Mouse (Mus musculus) forelimb bud, embryonic 11.5 days (tissue): ENCODE results near the gene Hmgcs2.
A peak's percentile ranks its signal among the peaks of the same experiment; 100 is the strongest.

Experiments used
- DNase-seq: peaks from one replicate; pipeline ENCODE4 v3.0.0-alpha.2; 2012; ENCODE audit warnings: low read depth, low spot score

The Hmgcs2 gene

DNA sequence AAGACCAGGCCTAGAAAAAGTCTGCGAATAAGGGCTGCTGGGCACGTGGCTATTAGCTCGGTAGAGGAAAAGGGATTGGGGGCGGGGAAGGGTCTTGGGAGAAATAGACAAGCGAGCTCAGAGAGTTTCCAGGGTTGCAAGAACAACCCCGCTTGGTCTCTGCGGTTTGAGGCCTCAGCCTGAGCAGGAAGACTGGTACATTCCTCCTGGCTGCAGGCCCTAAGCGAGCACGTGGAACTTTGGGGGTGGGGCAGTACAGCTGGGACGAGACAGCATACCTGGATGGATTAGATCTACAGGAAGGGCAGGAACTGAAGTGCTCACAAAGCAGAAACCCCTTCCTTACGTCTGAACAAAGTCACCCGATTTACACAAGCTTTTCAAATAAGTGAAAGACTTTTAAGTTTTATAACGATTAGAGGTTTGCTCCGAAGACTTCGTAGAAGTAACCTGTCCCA lies 58.4 kb downstream of the Hmgcs2 start:
- DNase-seq: peak; percentile 64

DNA sequence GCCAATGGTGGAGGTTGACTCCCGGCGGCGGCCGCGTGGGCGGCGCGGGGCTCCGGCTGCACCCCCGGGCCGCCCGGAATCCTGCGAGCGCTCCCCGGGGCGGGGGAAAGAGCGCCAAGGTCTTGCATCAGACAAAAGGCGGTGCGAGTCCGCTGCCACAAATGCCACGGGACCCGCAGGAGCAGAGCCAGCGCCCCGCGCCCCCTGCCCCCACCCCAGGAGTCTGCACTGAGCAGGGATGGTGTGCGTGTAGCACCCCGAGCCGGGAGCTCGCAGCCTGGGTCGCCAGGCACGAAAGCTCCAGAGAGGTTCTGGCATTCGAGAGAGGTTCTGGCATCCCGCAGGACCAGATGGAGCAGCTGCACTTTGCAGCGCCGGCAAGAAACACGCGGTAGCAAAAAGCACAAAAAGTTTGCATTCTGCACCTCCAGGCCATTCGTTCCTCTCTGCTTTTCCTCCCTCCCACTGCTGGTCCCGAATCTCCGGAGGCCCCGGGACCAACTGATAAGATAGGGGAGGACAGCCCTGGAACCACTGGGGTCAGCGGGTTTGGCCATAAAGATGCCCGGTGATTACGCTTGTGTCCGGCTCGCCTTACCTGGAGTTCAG lies 59.0 kb downstream of the Hmgcs2 start:
- peak; percentile 33 for DNase-seq

DNA sequence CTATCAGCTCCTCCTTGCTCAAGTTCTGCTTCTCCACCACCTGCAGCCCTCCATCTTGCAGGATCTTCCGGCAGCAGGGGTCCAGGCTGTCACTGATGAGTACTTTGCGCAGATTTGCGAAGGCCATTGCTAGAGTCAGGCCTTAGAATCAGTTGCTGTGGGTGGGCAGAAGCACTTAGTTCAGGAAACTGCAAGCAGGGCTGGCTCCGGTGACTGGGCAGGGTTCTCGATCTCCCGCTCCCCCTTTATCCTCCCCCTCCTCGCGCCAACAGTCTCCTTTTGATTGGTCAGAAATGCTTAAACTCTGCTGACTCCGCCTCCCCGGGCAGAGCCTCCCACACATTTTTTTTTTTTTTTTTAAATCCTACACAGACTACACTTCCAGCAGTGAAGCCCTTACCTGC lies 59.5 kb downstream of the Hmgcs2 start, which contains the start of gene Phgdh:
Gene Phgdh (minus strand): TSS at position 285 of the 404 bp plus-strand sequence.
- peak; percentile 89 for DNase-seq

DNA sequence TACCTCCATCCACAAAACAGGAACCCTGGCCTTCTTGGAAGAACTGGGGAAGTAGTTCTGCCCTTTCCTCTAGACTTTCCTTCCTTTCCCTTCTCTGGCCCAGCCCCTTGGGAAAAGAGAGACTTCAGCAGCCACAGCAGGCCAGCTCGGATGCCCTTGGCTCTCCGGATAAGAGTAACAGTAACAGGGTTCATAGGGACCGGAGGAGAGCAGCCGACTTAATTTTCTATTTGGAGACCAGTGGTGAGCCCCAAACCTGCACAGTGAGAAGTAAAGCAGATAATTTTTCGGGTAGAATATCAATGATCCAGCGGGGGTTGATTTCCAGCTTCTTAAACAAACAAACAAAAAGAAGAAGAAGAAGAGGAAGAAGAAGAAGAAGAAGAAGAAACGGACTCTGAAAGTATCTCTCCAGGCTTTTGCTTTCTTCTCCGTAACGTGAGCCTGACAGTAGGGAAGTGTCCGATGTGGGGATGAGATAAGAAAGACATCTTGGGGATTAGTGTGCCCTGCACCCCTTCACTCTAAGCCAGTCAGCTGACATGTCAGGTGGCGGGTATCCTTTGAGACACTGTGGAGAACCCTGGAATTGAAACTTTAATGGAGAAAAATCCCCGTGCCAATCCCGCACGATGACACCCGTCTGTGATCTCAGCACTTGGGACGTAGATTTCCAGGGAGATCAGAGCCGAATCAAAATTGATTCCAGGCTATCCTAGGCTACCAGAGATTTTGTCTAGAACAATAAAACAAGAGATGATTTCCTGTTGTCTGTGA lies 60.8 kb downstream of the Hmgcs2 start:
- no peak for DNase-seq

DNA sequence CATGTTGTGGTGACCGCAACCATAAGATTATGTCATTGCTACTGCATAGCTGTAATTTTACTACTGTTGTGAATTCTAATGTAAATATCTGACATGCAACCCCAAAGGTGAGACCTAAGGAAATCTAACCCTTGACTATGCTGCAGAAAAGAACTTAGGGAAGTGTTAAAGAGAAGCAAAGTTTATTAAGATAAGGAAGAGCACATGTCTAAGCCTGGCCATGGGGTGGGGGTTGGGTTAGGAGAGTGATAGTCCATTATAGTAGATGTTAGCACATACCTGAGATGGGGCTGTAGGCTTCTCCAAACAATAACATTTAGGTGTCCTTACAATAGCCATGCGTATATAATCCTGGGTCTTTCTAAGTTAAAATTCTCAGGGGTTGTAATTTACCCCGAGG lies 63.0 kb downstream of the Hmgcs2 start:
- no peak for DNase-seq

DNA sequence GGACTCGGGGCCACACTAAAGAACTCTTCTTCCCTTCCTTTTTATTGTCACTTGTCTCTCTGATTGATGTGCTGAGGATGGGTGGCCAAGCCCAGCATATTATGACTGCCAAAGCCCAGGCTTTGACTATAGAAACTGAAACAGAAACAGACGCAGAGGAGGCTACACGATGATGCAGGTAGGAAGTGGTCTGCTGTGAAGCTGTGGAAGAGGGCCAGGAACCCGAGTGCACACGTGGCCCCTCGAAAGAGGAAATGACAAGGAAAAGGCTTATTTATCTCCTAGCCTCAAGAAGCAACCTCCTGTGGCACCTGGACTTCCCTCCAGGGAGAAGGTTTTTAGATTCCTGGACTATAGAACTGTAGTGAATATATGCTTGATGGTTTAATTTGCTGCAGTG lies 67.9 kb downstream of the Hmgcs2 start:
- no peak for DNase-seq

DNA sequence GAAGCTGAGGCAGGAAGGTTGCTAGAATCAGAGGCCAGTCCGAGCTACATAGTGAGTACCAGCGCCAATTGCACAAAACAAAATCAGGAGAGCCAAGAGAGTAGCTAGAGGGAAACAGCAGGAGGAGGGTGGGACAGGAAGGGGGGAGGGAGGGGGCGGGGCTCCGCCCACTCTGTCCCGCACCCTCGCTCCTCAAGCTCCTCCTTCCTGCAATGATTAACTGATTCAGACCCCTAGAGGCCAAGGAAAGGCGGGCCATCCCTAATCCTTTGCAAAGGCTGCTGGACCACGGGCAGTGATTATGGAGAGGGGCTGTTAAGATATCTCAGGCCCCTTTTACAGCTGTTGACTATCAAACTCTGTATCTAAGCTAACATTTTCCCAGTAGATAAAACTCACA lies 68.5 kb downstream of the Hmgcs2 start:
- DNase-seq: no peak

DNA sequence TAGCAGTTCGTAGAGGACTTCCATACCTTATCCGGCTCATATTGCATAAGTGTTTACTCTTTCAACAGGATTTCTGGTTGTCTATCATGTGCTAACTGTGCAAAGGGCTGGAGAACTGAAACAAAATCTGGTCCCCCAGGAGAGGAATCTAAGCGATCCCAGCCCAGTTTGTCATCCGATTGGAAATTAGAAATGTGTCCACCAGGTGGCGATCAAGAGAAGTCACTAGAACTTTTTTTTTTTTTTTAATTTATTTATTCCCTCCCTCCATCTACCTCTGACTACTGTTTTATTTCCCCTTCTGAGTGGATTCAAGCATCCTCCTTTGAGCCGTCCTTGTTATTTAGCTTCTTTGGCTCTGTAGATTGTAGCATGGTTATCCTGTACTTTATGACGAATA lies 73.7 kb downstream of the Hmgcs2 start:
- DNase-seq: peak; percentile 72

DNA sequence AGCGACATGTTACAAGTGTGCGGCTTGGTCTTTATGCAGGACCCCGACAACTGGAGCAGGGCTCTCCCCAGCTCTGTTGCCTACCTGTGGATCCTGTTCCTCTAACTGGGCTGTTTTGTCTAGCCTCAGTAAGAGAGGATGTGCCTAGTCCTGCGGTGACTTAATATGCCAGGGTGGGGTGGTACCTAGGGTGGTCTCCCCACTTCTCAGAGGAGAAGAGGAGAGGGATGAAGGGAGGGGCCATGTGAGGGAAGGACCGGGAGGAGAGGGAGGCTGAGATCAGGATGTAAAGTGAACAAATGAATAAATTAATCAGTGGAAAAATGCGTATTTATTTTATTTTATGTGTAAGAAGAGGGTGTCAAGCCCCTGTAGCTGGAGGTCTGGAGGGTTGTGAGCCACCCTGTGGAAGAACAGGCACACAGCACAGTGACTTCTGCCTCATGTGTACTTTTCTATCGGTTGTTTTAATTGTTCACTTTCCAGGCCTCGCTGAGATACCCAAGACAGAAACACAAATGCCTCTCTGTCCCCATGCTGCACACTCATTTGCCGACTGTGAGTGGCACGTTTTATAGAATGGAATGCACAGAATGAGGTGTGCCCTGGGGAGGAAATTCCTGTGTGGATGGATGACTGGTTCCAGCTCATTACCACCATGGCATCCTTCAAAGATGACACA lies 75.2 kb downstream of the Hmgcs2 start:
- DNase-seq: peak; percentile 36

DNA sequence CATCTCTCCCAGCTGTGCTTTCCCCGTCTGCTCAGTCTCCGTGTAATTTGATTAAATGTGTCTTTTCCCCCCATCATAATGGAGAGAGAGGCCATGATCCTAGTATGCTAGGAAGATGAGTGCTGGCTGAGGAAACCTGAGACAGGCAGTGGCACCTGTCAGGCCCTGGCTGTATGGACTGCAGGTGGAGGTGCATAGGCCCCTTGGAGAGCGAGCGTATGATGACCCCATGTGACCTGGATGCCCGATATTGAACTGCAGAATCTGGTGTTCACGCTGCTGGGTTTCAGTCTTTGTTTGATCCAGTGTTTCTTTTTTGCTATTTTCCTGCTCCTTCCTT lies 75.8 kb downstream of the Hmgcs2 start:
- no peak for DNase-seq

DNA sequence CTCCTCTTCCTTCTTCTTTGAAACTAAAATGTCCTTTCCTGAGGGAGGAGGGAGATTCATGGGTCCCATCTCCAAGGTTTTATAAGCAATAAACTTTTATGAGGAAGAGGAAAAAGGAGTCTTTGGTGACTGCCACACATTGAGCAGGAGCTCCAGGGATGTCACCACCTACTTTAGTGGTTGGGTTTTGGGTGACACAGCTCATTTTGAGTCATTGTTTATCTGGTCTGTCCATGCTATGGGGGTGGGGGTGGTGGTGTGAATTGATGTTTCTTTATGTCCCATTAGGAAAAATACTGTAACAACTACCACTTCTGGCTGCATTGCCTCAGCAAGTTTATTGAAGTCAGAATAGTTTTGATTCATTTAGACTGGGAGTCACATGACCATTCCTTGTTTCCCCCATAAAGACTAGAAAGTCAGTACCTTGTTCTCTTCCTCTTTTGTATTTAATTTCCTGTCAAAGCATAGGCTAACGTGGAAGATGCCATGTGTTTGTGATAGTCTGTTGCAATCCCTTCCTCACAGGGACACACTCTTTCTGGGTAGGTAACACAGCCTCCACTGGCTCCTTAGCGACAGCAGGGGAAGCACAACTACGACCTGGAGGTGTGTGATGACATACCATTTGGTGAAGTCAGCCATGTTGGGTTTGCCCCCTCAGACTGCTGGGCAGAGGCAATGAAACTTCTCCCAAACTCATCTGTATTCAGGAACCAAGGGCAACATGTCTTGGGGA lies 76.6 kb downstream of the Hmgcs2 start:
- no peak for DNase-seq
